Mouse (Mus musculus) lung, postnatal 0 days (tissue): ENCODE results near the gene Mtx1.

Experiments used
- CTCF ChIP-seq: IDR thresholded peaks from 2 replicates; pipeline ENCODE4 v1.5.1; 2016; ENCODE audit warnings: antibody characterized with exemption, mild to moderate bottlenecking
- EP300 ChIP-seq: IDR thresholded peaks from 2 replicates; pipeline ENCODE4 v1.6.1; 2016; ENCODE audit warnings: antibody characterized with exemption, mild to moderate bottlenecking, control low read depth

GRCm38 (mm10) chr3:89183959-89184315 lies 43.0 kb downstream of the Mtx1 start:
- TF ChIP-seq CTCF (no peak), EP300 (no peak)
